Mouse (Mus musculus): ENCODE data around the gene Myl4. TPM values are rescaled to one million over a fixed set of nuclear protein-coding genes. Genes with fewer than 3 reads are reported as not detected.

Myl4 gene
- polyA plus RNA-seq (2014; fragmentation: Nextera tagmentation; extraction: Ambion mirVana) = 4.1 and 6.0 TPM in 2 replicates

DNA sequence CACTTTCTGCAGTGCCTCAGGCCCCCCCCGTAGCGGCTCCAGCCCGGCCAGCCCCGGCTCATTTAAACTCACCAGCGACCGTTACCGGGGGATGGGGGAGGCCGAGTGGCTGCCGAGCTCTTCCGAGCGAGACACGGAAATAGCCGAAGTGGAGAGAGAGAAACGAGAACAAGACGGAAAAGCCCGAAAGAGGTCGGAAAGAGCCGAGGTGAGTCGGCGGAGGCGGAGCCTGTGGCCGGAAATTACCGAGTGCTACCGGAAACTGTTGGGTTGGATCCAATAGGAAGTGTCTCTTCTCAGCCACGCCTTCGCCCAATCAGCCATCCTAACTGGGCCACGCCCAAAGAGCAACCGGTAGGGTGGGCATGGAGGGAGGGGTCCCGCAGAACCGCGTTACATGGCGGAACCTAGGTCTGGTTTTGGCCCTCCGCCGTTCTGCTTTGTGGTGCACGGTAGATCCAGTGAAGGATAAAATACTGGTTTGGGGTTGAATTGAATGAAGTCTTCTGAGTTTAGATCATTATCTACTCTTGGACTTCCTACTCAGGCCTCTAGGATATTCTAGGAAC, at the start of gene Myl4, which contains the start of gene Cdc27:
Gene Myl4, plus strand, starts transcription at position 258 of the 569 bp plus-strand sequence.
Gene Cdc27, minus strand, starts transcription at position 215 of the 569 bp plus-strand sequence.
- H3K4me3 ChIP-seq (ENCODE audit: low read depth, low read length) = peak within 1 kb of the TSS; percentile 94
- H3K9ac ChIP-seq (ENCODE audit: low read length) = peak within 1 kb of the TSS; percentile 100
- no peaks in the 10 kb centered on the region for H3K4me1 ChIP-seq (ENCODE audit: control insufficient read depth, insufficient read depth, low read length)
- DNase-seq (ENCODE audit: low spot score) (peak; percentile 100), ATAC-seq (ENCODE audit: insufficient number of reproducible peaks, low FRiP score, low TSS enrichment, low read depth) (peak; percentile 97)
- WGBS = under 1% methylated on average over 35 of the region's 35 CpGs
- H3K36me3 ChIP-seq (ENCODE audit: control insufficient read depth, insufficient read depth, low read length) = no peaks in the 10 kb centered on the region
- H3K4me2 ChIP-seq (ENCODE audit: low read depth, severe bottlenecking) = peak within 1 kb of the TSS; percentile 66
- no peaks in the 10 kb centered on the region for H3K27me3 ChIP-seq (ENCODE audit: control insufficient read depth, insufficient read depth, low read length)
- peak within 1 kb of the TSS; percentile 86 for H3K27ac ChIP-seq (replicated peaks; ENCODE audit: low read depth, low read length)
- H3K9me3 ChIP-seq (ENCODE audit: control insufficient read depth, low read length) = no peaks in the 10 kb centered on the region

DNA sequence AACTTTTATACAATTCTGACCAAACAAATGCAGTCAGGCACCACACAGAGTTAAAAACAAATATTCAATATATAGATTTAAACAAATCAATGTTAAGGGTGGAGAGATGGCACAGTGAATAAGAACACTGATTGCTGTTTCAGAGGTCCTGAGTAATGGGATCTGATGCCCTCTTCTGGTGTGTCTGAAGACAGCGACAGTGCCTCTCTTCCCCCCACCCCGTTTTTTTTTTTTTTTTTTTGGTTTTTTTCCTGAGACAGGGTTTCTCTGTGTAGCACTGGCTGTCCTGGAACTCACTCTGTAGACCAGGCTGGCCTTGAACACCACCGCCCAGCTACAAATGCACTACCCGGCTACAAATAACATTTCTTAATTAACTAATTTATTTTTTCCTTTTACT, 42.0 kb upstream of the Myl4 start:
- ATAC-seq (ENCODE audit: insufficient number of reproducible peaks, low FRiP score, low TSS enrichment, low read depth) (no peak), DNase-seq (ENCODE audit: low spot score) (no peak)
- no peaks in the 10 kb centered on the region for H3K27me3 ChIP-seq (ENCODE audit: control insufficient read depth, insufficient read depth, low read length)
- WGBS = 92% methylated on average over 3 of the region's 4 CpGs
- no peak overlapping the region for H3K9ac ChIP-seq (ENCODE audit: low read length)
- H3K36me3 ChIP-seq (ENCODE audit: control insufficient read depth, insufficient read depth, low read length) = peaks cover 19% of the 10 kb centered on the region
- H3K27ac ChIP-seq (replicated peaks; ENCODE audit: low read depth, low read length) = no peak overlapping the region
- no peaks in the 10 kb centered on the region for H3K9me3 ChIP-seq (ENCODE audit: control insufficient read depth, low read length)
- no peak overlapping the region for H3K4me2 ChIP-seq (ENCODE audit: low read depth, severe bottlenecking)
- H3K4me3 ChIP-seq (ENCODE audit: low read depth, low read length) = no peak overlapping the region
- H3K4me1 ChIP-seq (ENCODE audit: control insufficient read depth, insufficient read depth, low read length) = no peaks in the 10 kb centered on the region

GRCm38 (mm10) chr11:104510606-104511005, 39.9 kb upstream of the Myl4 start:
- H3K9ac ChIP-seq (ENCODE audit: low read length) = no peak overlapping the region
- H3K27ac ChIP-seq (replicated peaks; ENCODE audit: low read depth, low read length) = no peak overlapping the region
- no peaks in the 10 kb centered on the region for H3K9me3 ChIP-seq (ENCODE audit: control insufficient read depth, low read length)
- no peaks in the 10 kb centered on the region for H3K4me1 ChIP-seq (ENCODE audit: control insufficient read depth, insufficient read depth, low read length)
- H3K4me3 ChIP-seq (ENCODE audit: low read depth, low read length) = no peak overlapping the region
- no peak overlapping the region for H3K4me2 ChIP-seq (ENCODE audit: low read depth, severe bottlenecking)
- 92% methylated on average over 2 of the region's 2 CpGs for WGBS
- no peaks in the 10 kb centered on the region for H3K27me3 ChIP-seq (ENCODE audit: control insufficient read depth, insufficient read depth, low read length)
- H3K36me3 ChIP-seq (ENCODE audit: control insufficient read depth, insufficient read depth, low read length) = peaks cover 15% of the 10 kb centered on the region
- no peak for ATAC-seq (ENCODE audit: insufficient number of reproducible peaks, low FRiP score, low TSS enrichment, low read depth)
- peak; percentile 50 for DNase-seq (ENCODE audit: low spot score)

GRCm38 (mm10) chr11:104512436-104512835, 38.0 kb upstream of the Myl4 start:
- Histone ChIP-seq H3K9ac (ENCODE audit: low read length) (no peak overlapping the region), H3K27me3 (ENCODE audit: control insufficient read depth, insufficient read depth, low read length) (no peaks in the 10 kb centered on the region), H3K4me3 (ENCODE audit: low read depth, low read length) (no peak overlapping the region), H3K36me3 (ENCODE audit: control insufficient read depth, insufficient read depth, low read length) (peaks cover 13% of the 10 kb centered on the region), H3K9me3 (ENCODE audit: control insufficient read depth, low read length) (no peaks in the 10 kb centered on the region), H3K27ac (replicated peaks; ENCODE audit: low read depth, low read length) (no peak overlapping the region), H3K4me1 (ENCODE audit: control insufficient read depth, insufficient read depth, low read length) (no peaks in the 10 kb centered on the region), H3K4me2 (ENCODE audit: low read depth, severe bottlenecking) (no peak overlapping the region)
- ATAC-seq (ENCODE audit: insufficient number of reproducible peaks, low FRiP score, low TSS enrichment, low read depth) (no peak), DNase-seq (ENCODE audit: low spot score) (no peak)
- 91% methylated on average over 4 of the region's 4 CpGs for WGBS

DNA sequence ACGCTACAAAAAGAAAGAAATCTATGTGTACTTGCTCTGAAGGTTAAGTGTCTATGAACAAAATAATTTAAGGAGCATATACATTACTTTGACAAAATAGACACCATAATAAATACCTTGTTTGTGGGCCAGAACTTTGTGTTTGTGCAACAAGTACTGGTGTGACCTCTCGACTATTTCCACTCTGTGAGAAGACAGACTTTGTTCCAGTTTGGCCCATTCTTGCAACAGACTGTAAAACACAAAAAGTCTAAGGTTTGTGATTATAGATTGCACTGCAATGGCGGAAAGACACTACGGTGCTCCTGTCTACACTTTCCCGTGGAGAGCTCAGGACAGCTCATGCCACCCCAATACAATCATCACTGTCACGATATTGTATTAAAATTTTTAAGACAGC, 24.5 kb upstream of the Myl4 start:
- DNase-seq (ENCODE audit: low spot score) = no peak
- Histone ChIP-seq H3K4me2 (ENCODE audit: low read depth, severe bottlenecking) (no peak overlapping the region), H3K4me1 (ENCODE audit: control insufficient read depth, insufficient read depth, low read length) (no peaks in the 10 kb centered on the region), H3K9me3 (ENCODE audit: control insufficient read depth, low read length) (no peaks in the 10 kb centered on the region), H3K4me3 (ENCODE audit: low read depth, low read length) (no peak overlapping the region), H3K27ac (replicated peaks; ENCODE audit: low read depth, low read length) (no peak overlapping the region), H3K9ac (ENCODE audit: low read length) (no peak overlapping the region), H3K36me3 (ENCODE audit: control insufficient read depth, insufficient read depth, low read length) (peaks cover 15% of the 10 kb centered on the region; the same call in 1 of the 2 replicates), H3K27me3 (ENCODE audit: control insufficient read depth, insufficient read depth, low read length) (no peaks in the 10 kb centered on the region)
- 95% methylated on average over 6 of the region's 6 CpGs for WGBS
- no peak for ATAC-seq (ENCODE audit: insufficient number of reproducible peaks, low FRiP score, low TSS enrichment, low read depth)

DNA sequence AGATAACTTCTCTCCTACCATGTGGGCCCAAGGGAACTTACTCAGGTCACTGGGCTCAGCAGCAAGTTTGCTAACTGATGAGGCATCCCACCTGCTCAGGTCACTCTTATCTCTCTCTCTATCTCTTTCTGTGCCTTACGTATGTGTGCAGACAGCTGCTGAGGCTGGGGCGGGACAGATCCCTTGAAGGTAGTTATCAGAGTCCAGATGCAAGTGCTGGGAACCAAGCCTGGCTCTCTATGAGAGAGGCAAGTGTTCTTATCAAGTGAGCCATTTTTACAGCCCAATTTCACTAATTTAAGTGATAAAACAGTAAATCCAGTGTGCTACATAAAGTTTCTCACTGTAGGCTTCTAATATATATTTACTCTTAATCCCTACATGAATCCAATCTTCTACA, 13.6 kb upstream of the Myl4 start:
- Histone ChIP-seq H3K4me3 (ENCODE audit: low read depth, low read length) (no peak overlapping the region), H3K9me3 (ENCODE audit: control insufficient read depth, low read length) (no peaks in the 10 kb centered on the region), H3K27me3 (ENCODE audit: control insufficient read depth, insufficient read depth, low read length) (no peaks in the 10 kb centered on the region), H3K36me3 (ENCODE audit: control insufficient read depth, insufficient read depth, low read length) (peaks cover 10% of the 10 kb centered on the region), H3K9ac (ENCODE audit: low read length) (no peak overlapping the region), H3K27ac (replicated peaks; ENCODE audit: low read depth, low read length) (no peak overlapping the region), H3K4me1 (ENCODE audit: control insufficient read depth, insufficient read depth, low read length) (no peaks in the 10 kb centered on the region), H3K4me2 (ENCODE audit: low read depth, severe bottlenecking) (no peak overlapping the region)
- 91% methylated on average over 2 of the region's 2 CpGs for WGBS
- ATAC-seq (ENCODE audit: insufficient number of reproducible peaks, low FRiP score, low TSS enrichment, low read depth) = no peak
- DNase-seq (ENCODE audit: low spot score) = no peak

GRCm38 (mm10) chr11:104537945-104538555, 12.4 kb upstream of the Myl4 start:
- H3K4me1 ChIP-seq (ENCODE audit: control insufficient read depth, insufficient read depth, low read length) = no peaks in the 10 kb centered on the region
- H3K4me2 ChIP-seq (ENCODE audit: low read depth, severe bottlenecking) = no peak overlapping the region
- DNase-seq (ENCODE audit: low spot score) = no peak
- H3K4me3 ChIP-seq (ENCODE audit: low read depth, low read length) = no peak overlapping the region
- H3K36me3 ChIP-seq (ENCODE audit: control insufficient read depth, insufficient read depth, low read length) = peaks cover 8% of the 10 kb centered on the region
- no peak for ATAC-seq (ENCODE audit: insufficient number of reproducible peaks, low FRiP score, low TSS enrichment, low read depth)
- no peaks in the 10 kb centered on the region for H3K27me3 ChIP-seq (ENCODE audit: control insufficient read depth, insufficient read depth, low read length)
- no peak overlapping the region for H3K9ac ChIP-seq (ENCODE audit: low read length)
- H3K27ac ChIP-seq (replicated peaks; ENCODE audit: low read depth, low read length) = no peak overlapping the region
- no peaks in the 10 kb centered on the region for H3K9me3 ChIP-seq (ENCODE audit: control insufficient read depth, low read length)
- WGBS = 92% methylated on average over 2 of the region's 2 CpGs

DNA sequence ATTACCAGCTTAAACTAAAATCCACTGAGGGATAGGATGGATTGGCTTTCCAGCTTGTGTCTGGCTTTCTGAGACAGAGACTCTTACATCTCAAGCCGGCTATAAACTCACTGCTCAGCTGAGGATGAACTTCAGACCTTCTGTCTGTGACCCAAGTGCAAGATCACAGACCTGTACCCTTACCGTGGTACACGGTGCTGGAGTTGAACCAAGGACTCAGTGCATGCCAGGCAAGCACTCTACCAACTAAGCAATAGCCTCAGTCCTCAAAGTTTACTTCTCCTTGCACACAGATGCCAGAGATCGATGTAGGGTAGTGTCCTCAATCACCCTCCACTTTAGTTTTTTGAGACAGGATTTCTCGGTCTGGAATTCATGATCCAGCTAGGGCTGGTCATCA, 10.7 kb upstream of the Myl4 start:
- DNase-seq (ENCODE audit: low spot score) = no peak
- no peaks in the 10 kb centered on the region for H3K9me3 ChIP-seq (ENCODE audit: control insufficient read depth, low read length)
- no peak overlapping the region for H3K27ac ChIP-seq (replicated peaks; ENCODE audit: low read depth, low read length)

More for the DNA sequence above, 10.7 kb upstream of the Myl4 start:
- no peak for ATAC-seq (ENCODE audit: insufficient number of reproducible peaks, low FRiP score, low TSS enrichment, low read depth)
- H3K36me3 ChIP-seq (ENCODE audit: control insufficient read depth, insufficient read depth, low read length) = peaks cover 4% of the 10 kb centered on the region
- no peak overlapping the region for H3K4me2 ChIP-seq (ENCODE audit: low read depth, severe bottlenecking)
- H3K4me3 ChIP-seq (ENCODE audit: low read depth, low read length) = no peak overlapping the region
- H3K27me3 ChIP-seq (ENCODE audit: control insufficient read depth, insufficient read depth, low read length) = no peaks in the 10 kb centered on the region
- 97% methylated on average over 5 of the region's 5 CpGs for WGBS
- no peak overlapping the region for H3K9ac ChIP-seq (ENCODE audit: low read length)
- H3K4me1 ChIP-seq (ENCODE audit: control insufficient read depth, insufficient read depth, low read length) = no peaks in the 10 kb centered on the region
